Mouse (Mus musculus) liver, embryonic 12.5 days (tissue): ENCODE measurements around the gene App. TPM values are rescaled to one million over a fixed set of nuclear protein-coding genes. Genes with fewer than 3 reads are reported as not detected.

ENCODE experiments used
- ATAC-seq: fragments of 200-750 bp; cut with Nextera tagmentation; 2 replicates; pipeline ENCODE4 v1.8.0; 2017; ENCODE audit warnings: moderate number of reproducible peaks, mild to moderate bottlenecking, moderate library complexity
- H3K27ac ChIP-seq: fragments of 300-500 bp; sonication (generic); 2 replicates; pipeline ENCODE4 v1.5.1; 2016; ENCODE audit warnings: mild to moderate bottlenecking
- H3K27me3 ChIP-seq: fragments of 300-500 bp; sonication (generic); replicated peaks from 2 replicates; pipeline ENCODE4 v1.6.1; 2016; ENCODE audit warnings: mild to moderate bottlenecking, moderate library complexity
- H3K36me3 ChIP-seq: fragments of 300-500 bp; sonication (generic); 2 replicates; pipeline ENCODE4 v1.6.1; 2016; ENCODE audit warnings: mild to moderate bottlenecking, moderate library complexity
- H3K4me1 ChIP-seq: fragments of 300-500 bp; sonication (generic); 2 replicates; pipeline ENCODE4 v1.6.1; 2016
- H3K4me2 ChIP-seq: fragments of 300-500 bp; sonication (generic); 2 replicates; pipeline ENCODE4 v1.6.1; 2016; ENCODE audit warnings: mild to moderate bottlenecking, moderate library complexity
- H3K4me3 ChIP-seq: fragments of 300-500 bp; sonication (generic); 2 replicates; pipeline ENCODE4 v1.5.1; 2016; ENCODE audit warnings: mild to moderate bottlenecking, moderate library complexity
- H3K9ac ChIP-seq: fragments of 300-500 bp; sonication (generic); 2 replicates; pipeline ENCODE4 v1.6.1; 2016; ENCODE audit warnings: mild to moderate bottlenecking, moderate library complexity
- H3K9me3 ChIP-seq: fragments of 300-500 bp; sonication (generic); replicated peaks from 2 replicates; pipeline ENCODE4 v1.6.1; 2016; ENCODE audit warnings: mild to moderate bottlenecking, moderate library complexity
- WGBS: fragments of 180-500 bp; shearing (Covaris S2); methylation state at CpG from one replicate; pipeline ENCODE4 v1.1.7; 2016; ENCODE audit not compliant: insufficient replicate concordance; 5-methylcytosine and 5-hydroxymethylcytosine counted together
- polyA plus RNA-seq: library from polyadenylated mRNA; unstranded; fragments of >200 nt; fragmentation: Nextera tagmentation; extraction: Ambion mirVana; gene quantifications from 2 replicates; pipeline ENCODE4 v1.2.1, GENCODE M21; 2016

The App gene
- polyA plus RNA-seq, 1 experiment from 2014 or later = 26.1 TPM

DNA sequence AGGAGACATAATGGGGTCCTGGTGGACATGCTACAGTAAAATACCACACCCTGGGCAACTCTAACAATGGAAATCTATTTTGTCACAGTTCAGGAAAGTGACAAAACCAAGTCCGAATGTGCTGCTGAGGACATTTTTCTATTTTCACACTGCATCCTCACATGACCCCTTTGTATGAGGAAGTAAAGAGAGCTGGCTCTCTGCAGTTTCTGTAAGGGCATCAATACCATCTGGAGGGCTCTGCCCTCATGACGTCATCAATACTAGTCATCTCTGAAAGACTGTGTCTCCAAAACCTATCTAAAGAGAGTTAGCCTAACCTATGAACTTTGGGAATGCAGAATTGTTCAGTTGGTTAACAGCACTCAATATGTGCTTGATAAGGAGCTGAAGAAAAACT, 59.6 kb downstream of the App start:
- WGBS = 64% methylated on average over 2 of the region's 2 CpGs
- H3K9me3 ChIP-seq = no peaks in the 10 kb centered on the region

GRCm38 (mm10) chr16:85112254-85112653, 61.3 kb downstream of the App start:
- Histone ChIP-seq H3K36me3 (no peaks in the 10 kb centered on the region), H3K9ac (no peak overlapping the region), H3K4me1 (no peaks in the 10 kb centered on the region), H3K9me3 (no peaks in the 10 kb centered on the region), H3K27me3 (no peaks in the 10 kb centered on the region), H3K4me2 (no peak overlapping the region), H3K27ac (no peak overlapping the region), H3K4me3 (no peak overlapping the region)
- WGBS = 71% methylated on average over 2 of the region's 2 CpGs
- no peak for ATAC-seq

More for the DNA sequence above, 59.6 kb downstream of the App start:
- H3K4me1 ChIP-seq = no peaks in the 10 kb centered on the region
- no peak overlapping the region for H3K4me3 ChIP-seq
- H3K27me3 ChIP-seq = no peaks in the 10 kb centered on the region
- no peak overlapping the region for H3K27ac ChIP-seq
- H3K9ac ChIP-seq = no peak overlapping the region
- no peak overlapping the region for H3K4me2 ChIP-seq
- ATAC-seq = no peak
- H3K36me3 ChIP-seq = no peaks in the 10 kb centered on the region

DNA sequence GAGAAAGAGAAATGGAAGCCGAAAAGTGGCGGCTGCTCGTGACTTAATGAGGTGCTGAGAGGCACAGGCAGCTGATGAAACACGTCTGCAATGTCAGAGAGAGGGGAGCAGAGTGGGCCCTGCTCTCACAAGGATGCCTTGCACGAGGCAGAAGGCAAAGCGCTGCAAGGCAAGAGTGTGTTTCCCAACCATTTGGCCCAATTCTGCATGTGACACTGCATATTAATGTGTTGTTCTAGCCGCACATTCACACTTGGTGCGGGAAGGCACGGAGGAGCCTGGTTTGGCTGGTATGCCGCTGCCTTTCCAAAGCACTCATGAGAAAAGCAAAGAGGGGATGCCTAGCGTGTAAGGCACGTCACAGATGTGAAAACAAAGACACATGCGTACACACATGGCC, 63.1 kb downstream of the App start:
- no peak for ATAC-seq

DNA sequence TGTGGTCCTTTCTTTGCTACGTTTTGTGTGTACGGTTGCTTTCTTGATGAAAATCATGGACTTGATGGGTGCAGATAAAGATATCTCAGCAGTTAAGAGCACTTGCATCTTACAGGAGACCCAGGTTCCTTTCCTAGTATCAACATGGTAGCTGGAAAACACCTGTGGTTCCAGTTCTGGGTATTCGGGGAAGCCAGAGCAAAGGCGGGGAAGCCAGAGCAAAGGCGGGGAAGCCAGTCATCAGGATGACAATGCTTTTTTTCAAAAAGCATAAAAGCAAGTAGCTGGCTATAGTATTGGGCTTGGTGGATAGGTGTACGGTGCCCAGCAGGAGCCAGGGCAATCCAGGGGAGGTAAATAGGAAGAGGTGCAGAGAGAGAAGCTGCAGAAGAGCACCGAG, 65.1 kb downstream of the App start:
- ATAC-seq = no peak
- no peaks in the 10 kb centered on the region for H3K27me3 ChIP-seq
- no peak overlapping the region for H3K9ac ChIP-seq
- H3K36me3 ChIP-seq = no peaks in the 10 kb centered on the region
- WGBS = 79% methylated on average over 7 of the region's 7 CpGs
- H3K4me2 ChIP-seq = no peak overlapping the region
- H3K27ac ChIP-seq = no peak overlapping the region
- no peaks in the 10 kb centered on the region for H3K9me3 ChIP-seq
- H3K4me1 ChIP-seq = no peaks in the 10 kb centered on the region
- H3K4me3 ChIP-seq = no peak overlapping the region

More for the DNA sequence above, 63.1 kb downstream of the App start:
- Histone ChIP-seq H3K36me3 (no peaks in the 10 kb centered on the region), H3K9me3 (no peaks in the 10 kb centered on the region), H3K4me3 (no peak overlapping the region), H3K4me2 (no peak overlapping the region), H3K9ac (no peak overlapping the region), H3K27me3 (no peaks in the 10 kb centered on the region), H3K4me1 (no peaks in the 10 kb centered on the region), H3K27ac (no peak overlapping the region)
- 75% methylated on average over 13 of the region's 13 CpGs for WGBS

- H3K4me2 ChIP-seq = no peak overlapping the region
- no peak overlapping the region for H3K4me3 ChIP-seq
- H3K9ac ChIP-seq = no peak overlapping the region
- H3K4me1 ChIP-seq = no peaks in the 10 kb centered on the region
- H3K27me3 ChIP-seq = no peaks in the 10 kb centered on the region
- H3K9me3 ChIP-seq = no peaks in the 10 kb centered on the region
- WGBS = 74% methylated on average over 9 of the region's 9 CpGs
- H3K36me3 ChIP-seq = no peaks in the 10 kb centered on the region
- no peak for ATAC-seq
- no peak overlapping the region for H3K27ac ChIP-seq
Measured at GRCm38 (mm10) chr16:85106644-85107323, 66.8 kb downstream of the App start.

DNA sequence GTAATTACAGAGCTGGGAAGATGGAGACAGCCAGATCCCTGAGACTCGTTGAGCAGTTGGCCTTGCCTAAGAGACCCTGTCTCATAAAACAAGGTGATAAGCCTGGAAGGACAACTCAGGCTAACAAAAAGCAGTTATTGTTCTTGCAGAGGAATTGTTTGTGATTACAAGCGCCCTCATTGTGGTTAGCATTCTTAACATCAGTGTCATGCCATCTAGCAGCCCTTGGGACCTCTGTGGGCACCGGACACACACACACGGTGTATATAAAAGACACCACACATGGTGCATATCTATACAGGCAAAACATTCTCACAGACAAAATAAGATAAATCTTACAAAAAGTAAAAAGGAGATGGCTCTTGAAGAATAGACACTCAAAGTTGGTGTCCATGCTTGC, 68.0 kb downstream of the App start:
- no peak overlapping the region for H3K27ac ChIP-seq
- H3K9ac ChIP-seq = no peak overlapping the region
- no peaks in the 10 kb centered on the region for H3K36me3 ChIP-seq
- H3K4me3 ChIP-seq = no peak overlapping the region
- no peaks in the 10 kb centered on the region for H3K4me1 ChIP-seq
- H3K4me2 ChIP-seq = no peak overlapping the region
- no peak for ATAC-seq
- 73% methylated on average over 4 of the region's 4 CpGs for WGBS
- H3K9me3 ChIP-seq = no peaks in the 10 kb centered on the region
- no peaks in the 10 kb centered on the region for H3K27me3 ChIP-seq

- H3K27me3 ChIP-seq = no peaks in the 10 kb centered on the region
- no peak overlapping the region for H3K4me2 ChIP-seq
- H3K4me3 ChIP-seq = no peak overlapping the region
- 78% methylated on average over 13 of the region's 13 CpGs for WGBS
- H3K9ac ChIP-seq = no peak overlapping the region
- H3K27ac ChIP-seq = no peak overlapping the region
- no peaks in the 10 kb centered on the region for H3K4me1 ChIP-seq
- no peaks in the 10 kb centered on the region for H3K9me3 ChIP-seq
- ATAC-seq = no peak
- no peaks in the 10 kb centered on the region for H3K36me3 ChIP-seq
Measured at GRCm38 (mm10) chr16:85103116-85103787, 70.3 kb downstream of the App start.

- no peaks in the 10 kb centered on the region for H3K4me1 ChIP-seq
- WGBS = 78% methylated on average over 3 of the region's 3 CpGs
- H3K4me2 ChIP-seq = no peak overlapping the region
- H3K9ac ChIP-seq = no peak overlapping the region
- no peak overlapping the region for H3K4me3 ChIP-seq
- H3K27ac ChIP-seq = no peak overlapping the region
- H3K27me3 ChIP-seq = no peaks in the 10 kb centered on the region
- ATAC-seq = no peak
- no peaks in the 10 kb centered on the region for H3K9me3 ChIP-seq
- H3K36me3 ChIP-seq = no peaks in the 10 kb centered on the region
Measured at GRCm38 (mm10) chr16:85101544-85101943, 72.0 kb downstream of the App start.

GRCm38 (mm10) chr16:85100806-85101205, 72.8 kb downstream of the App start:
- Histone ChIP-seq H3K36me3 (no peaks in the 10 kb centered on the region), H3K27me3 (no peaks in the 10 kb centered on the region), H3K9ac (no peak overlapping the region), H3K9me3 (no peaks in the 10 kb centered on the region), H3K27ac (no peak overlapping the region), H3K4me3 (no peak overlapping the region), H3K4me1 (no peaks in the 10 kb centered on the region), H3K4me2 (no peak overlapping the region)
- 52% methylated on average over 3 of the region's 3 CpGs for WGBS
- ATAC-seq = no peak

- no peaks in the 10 kb centered on the region for H3K4me1 ChIP-seq
- no peak for ATAC-seq
- H3K27me3 ChIP-seq = no peaks in the 10 kb centered on the region
- H3K9me3 ChIP-seq = no peaks in the 10 kb centered on the region
- H3K4me2 ChIP-seq = no peak overlapping the region
- H3K9ac ChIP-seq = no peak overlapping the region
- H3K27ac ChIP-seq = no peak overlapping the region
- H3K4me3 ChIP-seq = no peak overlapping the region
- no peaks in the 10 kb centered on the region for H3K36me3 ChIP-seq
- WGBS = 65% methylated on average over 7 of the region's 7 CpGs
Measured at GRCm38 (mm10) chr16:85099487-85099886, 74.1 kb downstream of the App start.

- Histone ChIP-seq H3K4me1 (no peaks in the 10 kb centered on the region), H3K9me3 (no peaks in the 10 kb centered on the region), H3K27ac (no peak overlapping the region), H3K4me2 (no peak overlapping the region), H3K27me3 (no peaks in the 10 kb centered on the region), H3K4me3 (no peak overlapping the region), H3K9ac (no peak overlapping the region), H3K36me3 (no peaks in the 10 kb centered on the region)
- WGBS = 84% methylated on average over 7 of the region's 7 CpGs
- no peak for ATAC-seq
Measured at GRCm38 (mm10) chr16:85099044-85099443, 74.5 kb downstream of the App start.

- Histone ChIP-seq H3K4me2 (no peak overlapping the region), H3K9ac (no peak overlapping the region), H3K4me3 (no peak overlapping the region), H3K4me1 (no peaks in the 10 kb centered on the region), H3K27ac (no peak overlapping the region), H3K36me3 (no peaks in the 10 kb centered on the region), H3K27me3 (no peaks in the 10 kb centered on the region), H3K9me3 (no peaks in the 10 kb centered on the region)
- WGBS = 74% methylated on average over 6 of the region's 6 CpGs
- ATAC-seq = no peak
Measured at GRCm38 (mm10) chr16:85096396-85096795, 77.2 kb downstream of the App start.
